Mouse (Mus musculus) lung, postnatal 0 days (tissue): ENCODE measurements around the gene Cacna2d4.

Experiments
- CTCF ChIP-seq: IDR thresholded peaks from 2 replicates; pipeline ENCODE4 v1.5.1; 2016; ENCODE audit warnings: antibody characterized with exemption, mild to moderate bottlenecking
- EP300 ChIP-seq: IDR thresholded peaks from 2 replicates; pipeline ENCODE4 v1.6.1; 2016; ENCODE audit warnings: antibody characterized with exemption, mild to moderate bottlenecking, control low read depth

DNA sequence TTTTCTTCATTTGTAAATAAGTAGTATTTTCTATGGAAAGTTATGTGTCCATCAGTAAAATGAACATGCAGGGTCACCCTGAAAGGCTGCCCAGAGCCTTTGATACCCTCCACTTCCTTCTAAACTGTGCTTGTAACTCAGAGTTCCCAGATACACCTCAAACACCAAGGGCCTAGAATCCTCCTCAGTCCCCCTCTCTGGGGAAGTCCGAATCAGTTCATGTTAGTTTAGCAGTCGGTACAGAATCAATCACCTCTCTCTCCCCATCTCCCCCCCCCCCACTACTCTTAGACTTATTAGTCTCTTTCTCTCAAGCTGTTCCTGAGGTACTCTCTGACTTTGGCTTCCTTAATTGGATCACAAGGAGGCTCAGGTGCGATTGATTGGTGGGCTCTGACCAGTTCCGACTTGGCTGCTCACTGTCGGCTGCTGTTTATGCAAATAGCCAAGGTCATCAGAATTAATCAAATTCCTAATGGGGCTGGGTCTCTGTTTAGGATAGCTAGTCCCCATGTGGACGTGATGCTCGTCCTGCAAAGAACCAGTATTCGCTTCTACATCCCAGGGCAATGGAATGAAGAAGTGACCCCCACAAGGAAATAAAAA, 36.9 kb upstream of the Cacna2d4 start:
- TF ChIP-seq CTCF = no peak
- no peak for TF ChIP-seq EP300
